In genomic region chr13:42546389-42546788, GRCm38 (mm10) we compare ENCODE assay signal across 27 mouse cellular contexts.
A peak's percentile ranks its signal among the peaks of the same experiment; 100 is the strongest.
DNase-seq lines count a peak whose midpoint lies in the region; ATAC-seq and TF ChIP-seq lines count a peak whose summit lies in the region.
"Had no signal": no experiment of that assay in that cellular context is flagged by ENCODE, and none has a peak within 500 bp of the region (broad histone marks: within the 10 kb centered on the region; RNA-seq: fewer than 3 reads in every experiment).

No protein-coding gene starts in this region.

- no peak overlapping the region for H3K27ac ChIP-seq in hindbrain, embryonic 16.5 days (ENCODE audit: low read depth, low read length)
- H3K27ac ChIP-seq: embryonic facial prominence, embryonic 12.5 days; heart, embryonic 15.5 days; hindbrain, embryonic 15.5 days; intestine, embryonic 15.5 days; limb, embryonic 12.5 days; macrophage; midbrain, embryonic 15.5 days; neural tube, embryonic 12.5 days had no signal

- H3K4me1 ChIP-seq in hindbrain, embryonic 16.5 days (ENCODE audit: control insufficient read depth, insufficient read depth, low read depth, low read length) = no peaks in the 10 kb centered on the region
- H3K4me1 ChIP-seq: embryonic facial prominence, embryonic 12.5 days; hindbrain, embryonic 15.5 days; intestine, embryonic 15.5 days; limb, embryonic 12.5 days; midbrain, embryonic 15.5 days; neural tube, embryonic 12.5 days had no signal

- WGBS in hindbrain, embryonic 16.5 days = 75% methylated on average over 4 of the region's 4 CpGs

- no peak for ATAC-seq in hindbrain, embryonic 16.5 days
- ATAC-seq: intestine, embryonic 15.5 days; liver, postnatal 0 days; lung, postnatal 0 days; midbrain, embryonic 15.5 days had no signal

- H3K9ac ChIP-seq in hindbrain, embryonic 16.5 days (ENCODE audit: low read depth, low read length) = no peak overlapping the region
- H3K9ac ChIP-seq: embryonic facial prominence, embryonic 12.5 days; heart, embryonic 15.5 days; hindbrain, embryonic 15.5 days; intestine, embryonic 15.5 days; limb, embryonic 12.5 days; liver, postnatal 0 days; midbrain, embryonic 15.5 days; neural tube, embryonic 12.5 days had no signal

- H3K36me3 ChIP-seq in hindbrain, embryonic 16.5 days (ENCODE audit: control insufficient read depth, insufficient read depth, low read length) = no peaks in the 10 kb centered on the region
- H3K36me3 ChIP-seq: embryonic facial prominence, embryonic 12.5 days; heart, embryonic 15.5 days; hindbrain, embryonic 15.5 days; intestine, embryonic 15.5 days; limb, embryonic 12.5 days; midbrain, embryonic 15.5 days; neural tube, embryonic 12.5 days had no signal

- H3K4me3 ChIP-seq in hindbrain, embryonic 16.5 days (ENCODE audit: low read length) = no peak overlapping the region
- H3K4me3 ChIP-seq: embryonic facial prominence, embryonic 12.5 days; heart, embryonic 15.5 days; hindbrain, embryonic 15.5 days; intestine, embryonic 15.5 days; limb, embryonic 12.5 days; midbrain, embryonic 15.5 days; neural tube, embryonic 12.5 days had no signal

- TF ChIP-seq POLR2A in brain, embryonic 14.5 days (IDR thresholded peaks at IDR 0.05; ENCODE audit: borderline replicate concordance, extremely low read depth, insufficient read depth, insufficient read length, poor library complexity, severe bottlenecking) = no peak

- intact Hi-C loops in gastrocnemius, postnatal 14 days (cut with DNase I; ENCODE audit: low total_unique reads) = no loop called here

- TF ChIP-seq CTCF in brain, embryonic 14.5 days (IDR thresholded peaks at IDR 0.05; ENCODE audit: borderline replicate concordance, extremely low read depth, insufficient read depth, insufficient read length) = no peak

- H3K9me3 ChIP-seq in hindbrain, embryonic 16.5 days (ENCODE audit: control insufficient read depth, low read length) = no peaks in the 10 kb centered on the region
- H3K9me3 ChIP-seq: embryonic facial prominence, embryonic 12.5 days; heart, embryonic 15.5 days; hindbrain, embryonic 15.5 days; intestine, embryonic 15.5 days; limb, embryonic 12.5 days; neural tube, embryonic 12.5 days had no signal

- no peak overlapping the region for H3K4me2 ChIP-seq in hindbrain, embryonic 16.5 days (ENCODE audit: low read length)
- H3K4me2 ChIP-seq: embryonic facial prominence, embryonic 12.5 days; heart, embryonic 15.5 days; hindbrain, embryonic 15.5 days; intestine, embryonic 15.5 days; limb, embryonic 12.5 days; liver, embryonic 11.5 days; midbrain, embryonic 15.5 days; neural tube, embryonic 12.5 days had no signal

- no peaks in the 10 kb centered on the region for H3K27me3 ChIP-seq in hindbrain, embryonic 16.5 days (replicated peaks; ENCODE audit: control insufficient read depth, insufficient read depth, low read length)
- H3K27me3 ChIP-seq: embryonic facial prominence, embryonic 12.5 days; heart, embryonic 15.5 days; hindbrain, embryonic 15.5 days; intestine, embryonic 15.5 days; limb, embryonic 12.5 days; midbrain, embryonic 15.5 days; neural tube, embryonic 12.5 days had no signal

- DNase-seq in gastrocnemius, postnatal 14 days = peak; percentile 11
- no peak for DNase-seq in gastrocnemius, adult 8-10 months (ENCODE audit: low spot score in 2 of 2)
- peak; percentile 6 for DNase-seq in layer of hippocampus, adult 9-11 months
- DNase-seq in layer of hippocampus, adult 11-12 months (ENCODE audit: low spot score) = no peak
- DNase-seq in brain, embryonic 14.5 days (ENCODE audit: low read depth) = peak; percentile 20
- peak; percentile 43 for DNase-seq in skeletal muscle tissue, adult 2 months (ENCODE audit: low read depth, low spot score)
- DNase-seq in thymus, postnatal 4 days = no peak
- DNase-seq: adrenal gland, postnatal 14 days; cerebellum, adult 11 months; cerebellum, adult 9-11 months; heart, adult 18-20 months; heart, postnatal 4 days; kidney, adult 9 months; kidney, postnatal 25 days; liver, postnatal 0 days; thymus, adult 18-20 months had no signal

Comparison
In these comparisons a context has a peak if more than half of its experiments do, and no peak if none do; other contexts are left out.
1. DNase-seq: peak in gastrocnemius, postnatal 14 days (single experiment), layer of hippocampus, adult 9-11 months (single experiment), brain, embryonic 14.5 days (single experiment) and skeletal muscle tissue, adult 2 months (single experiment); none in gastrocnemius, adult 8-10 months (0 of 2), layer of hippocampus, adult 11-12 months (single experiment) and thymus, postnatal 4 days (single experiment).